Mouse (Mus musculus): Measurements from ENCODE around the gene Dnajc5.
A peak's percentile ranks its signal among the peaks of the same experiment; 100 is the strongest.

Dnajc5 gene

GRCm38 (mm10) chr2:181588229-181588780 is 68.0 kb downstream of the Dnajc5 start:
- peak in 1 of 2 experiments; percentile 33 for DNase-seq (ENCODE audit: low spot score in 2 of 2)

- DNase-seq (ENCODE audit: low spot score in 2 of 2): peak in 1 of 2 experiments; percentile 28
Measured at GRCm38 (mm10) chr2:181589011-181589731, 68.9 kb downstream of the Dnajc5 start.

GRCm38 (mm10) chr2:181589732-181590105 is 69.4 kb downstream of the Dnajc5 start:
- peak in 1 of 2 experiments; percentile 38 for DNase-seq (ENCODE audit: low spot score in 2 of 2)

GRCm38 (mm10) chr2:181590471-181590870 is 70.2 kb downstream of the Dnajc5 start:
- DNase-seq (ENCODE audit: low spot score in 2 of 2): peak in 1 of 2 experiments; percentile 33

GRCm38 (mm10) chr2:181591528-181592085 is 71.3 kb downstream of the Dnajc5 start, which contains the start of gene Prpf6:
Gene Prpf6, plus strand, starts transcription at chr2:181591868.
- peak in 1 of 2 experiments; percentile 33 for DNase-seq (ENCODE audit: low spot score in 2 of 2)

GRCm38 (mm10) chr2:181592231-181593041 is 72.2 kb downstream of the Dnajc5 start, which contains the start of gene Zfp512b:
Gene Zfp512b, minus strand, starts transcription at chr2:181592803.
- DNase-seq (ENCODE audit: low spot score in 2 of 2): peak; percentile 82 to 85

- DNase-seq (ENCODE audit: low spot score in 2 of 2): peak in 1 of 2 experiments; percentile 59
Measured at GRCm38 (mm10) chr2:181593042-181593421, 72.7 kb downstream of the Dnajc5 start.

- no peak for DNase-seq (ENCODE audit: low spot score in 2 of 2)
Measured at GRCm38 (mm10) chr2:181593937-181594336, 73.7 kb downstream of the Dnajc5 start.

- peak in 1 of 2 experiments; percentile 51 for DNase-seq (ENCODE audit: low spot score in 2 of 2)
Measured at GRCm38 (mm10) chr2:181594946-181595696, 74.8 kb downstream of the Dnajc5 start.

GRCm38 (mm10) chr2:181596221-181596960 is 76.1 kb downstream of the Dnajc5 start:
- DNase-seq (ENCODE audit: low spot score in 2 of 2): no peak

GRCm38 (mm10) chr2:181597378-181598061 is 77.2 kb downstream of the Dnajc5 start:
- DNase-seq (ENCODE audit: low spot score in 2 of 2): no peak

GRCm38 (mm10) chr2:181598454-181599351 is 78.4 kb downstream of the Dnajc5 start, which contains the start of gene Samd10:
Gene Samd10, minus strand, starts transcription at chr2:181599212.
- DNase-seq (ENCODE audit: low spot score in 2 of 2): peak; percentile 75 to 77

- peak in 1 of 2 experiments; percentile 36 for DNase-seq (ENCODE audit: low spot score in 2 of 2)
Measured at GRCm38 (mm10) chr2:181600226-181600758, 80.0 kb downstream of the Dnajc5 start.

- peak; percentile 99 for DNase-seq (ENCODE audit: low spot score in 2 of 2)
Measured at GRCm38 (mm10) chr2:181600828-181601750, 80.8 kb downstream of the Dnajc5 start.

- no peak for DNase-seq (ENCODE audit: low spot score in 2 of 2)
Measured at GRCm38 (mm10) chr2:181601751-181602145, 81.5 kb downstream of the Dnajc5 start.

GRCm38 (mm10) chr2:181602367-181602766 is 82.1 kb downstream of the Dnajc5 start:
- no peak for DNase-seq (ENCODE audit: low spot score in 2 of 2)
